Mouse (Mus musculus): ENCODE measurements at regions not wholly inside any gene's neighbourhood (a gene's known extent, or its start where the extent isn't known, plus 50 kb on each side); places are given as distances from the start of the nearest gene placed in this dataset.
A peak's percentile ranks its signal among the peaks of the same experiment; 100 is the strongest.

DNA sequence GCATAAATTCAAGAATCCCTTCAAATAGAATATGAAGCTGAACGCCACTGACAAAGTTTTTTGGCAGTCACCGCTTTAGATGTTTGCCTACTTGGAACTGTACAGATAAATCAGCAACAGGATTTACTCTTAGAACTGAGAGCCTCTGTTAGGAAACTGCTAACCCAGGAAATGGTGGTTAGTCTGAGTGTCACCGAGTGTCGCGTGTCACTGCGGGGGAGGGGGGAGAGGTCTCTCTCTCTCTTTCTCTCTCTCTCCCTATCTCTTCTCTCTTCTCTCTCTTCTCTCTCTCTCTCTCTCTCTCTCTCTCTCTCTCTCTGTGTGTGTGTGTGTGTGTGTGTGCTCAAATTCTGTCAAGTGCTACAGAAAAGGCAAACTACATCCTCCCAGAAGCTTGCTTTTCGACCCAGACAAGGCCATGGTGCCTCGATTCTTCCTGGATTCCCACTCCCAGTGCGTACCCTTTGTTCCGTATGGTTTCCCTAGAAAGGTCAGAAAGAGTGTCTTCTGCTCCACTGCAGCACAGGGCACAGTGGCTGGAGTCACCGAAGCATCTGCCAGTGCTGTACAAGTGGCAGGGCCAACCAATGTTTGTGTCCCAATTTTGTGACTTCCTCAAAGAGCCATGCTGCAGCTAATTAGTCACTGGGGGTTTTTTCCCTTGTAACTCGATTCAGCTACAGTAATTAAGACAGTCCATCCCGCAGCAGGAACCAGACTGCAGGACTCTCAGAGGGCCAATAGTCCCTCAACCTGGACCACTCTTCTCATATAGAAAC is 87.0 kb downstream of the Cog6 start:
- no peak for DNase-seq (ENCODE audit: extremely low spot score)

DNA sequence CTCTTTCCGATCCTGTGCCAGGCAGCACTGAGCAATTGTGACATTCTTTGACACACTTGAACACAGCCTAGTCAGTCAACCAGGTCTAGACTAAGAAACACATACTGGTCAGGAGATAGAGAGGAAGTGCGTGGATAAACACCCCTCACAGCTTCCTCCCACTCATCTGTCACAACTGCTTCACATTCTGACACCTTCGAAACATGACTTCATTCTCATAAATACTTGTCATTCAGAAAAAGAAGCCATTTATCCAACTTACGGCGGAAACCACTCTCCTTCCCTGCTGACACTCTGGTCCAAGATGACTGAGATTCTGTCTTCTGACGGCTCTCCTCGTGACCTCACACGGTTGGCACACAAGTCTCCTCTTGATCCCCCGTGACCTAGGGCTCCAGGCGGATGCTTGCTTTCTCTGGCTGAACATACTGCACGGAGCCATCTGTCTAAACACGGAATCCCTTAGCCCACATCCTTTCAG is 89.6 kb downstream of the Cog6 start:
- DNase-seq (ENCODE audit: extremely low spot score): peak; percentile 17

DNA sequence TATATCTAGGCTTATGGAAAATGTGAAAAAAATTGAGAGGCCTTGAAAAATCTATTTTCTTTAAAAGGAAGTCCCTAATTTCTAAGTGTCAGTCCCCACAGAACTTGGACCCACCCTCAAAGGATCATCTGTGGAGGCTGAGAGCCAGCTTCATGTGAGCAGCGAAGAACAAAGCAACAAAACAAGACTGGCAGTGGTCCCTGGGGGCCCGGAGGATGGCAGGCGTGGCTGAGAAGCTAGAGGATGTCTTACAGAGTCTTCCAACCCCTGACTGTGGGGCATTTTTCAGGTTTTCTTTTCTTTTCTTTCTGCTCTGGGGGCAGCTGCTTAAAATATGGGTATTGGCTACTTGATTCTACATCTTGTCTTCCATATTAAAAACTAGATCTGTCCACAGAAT is 90.5 kb downstream of the Cog6 start:
- no peak for DNase-seq (ENCODE audit: extremely low spot score)

DNA sequence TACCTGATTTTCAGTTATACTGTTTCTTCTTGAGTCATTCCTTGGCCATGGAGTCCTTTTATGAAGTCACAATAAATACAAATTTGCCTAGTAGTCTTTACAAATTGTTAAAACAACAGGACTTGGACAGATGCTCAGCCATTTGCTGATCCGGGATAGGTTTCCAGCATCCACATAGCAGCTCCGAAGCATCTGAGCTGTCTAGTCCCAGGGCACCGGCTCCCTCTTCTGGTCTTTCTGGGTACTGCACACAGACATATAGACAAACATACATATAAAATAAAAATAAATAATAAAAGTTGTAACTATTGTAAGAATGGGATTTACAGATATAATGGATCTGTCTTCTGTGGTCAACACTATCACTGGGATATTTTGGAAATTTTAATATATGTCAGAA is 91.8 kb downstream of the Cog6 start:
- DNase-seq (ENCODE audit: extremely low spot score): peak; percentile 21

DNA sequence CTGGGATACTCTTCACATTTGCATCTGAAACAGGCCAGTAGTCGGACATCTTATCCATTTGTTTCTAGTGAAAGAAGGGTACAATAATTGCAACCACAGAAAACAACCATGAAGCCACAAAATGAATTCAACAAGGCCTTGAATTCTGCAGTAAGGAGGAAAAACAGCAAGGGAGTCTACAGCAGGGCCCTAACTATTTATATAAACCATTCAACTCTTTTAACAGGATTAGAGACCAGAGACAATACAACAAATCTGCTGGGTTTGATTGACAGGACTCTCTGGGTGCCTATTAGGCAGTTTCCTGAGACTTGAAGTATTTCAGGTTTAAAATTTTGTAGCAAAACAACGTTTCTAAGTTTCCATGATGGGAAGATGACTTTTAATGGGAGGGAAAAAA is 92.4 kb downstream of the Cog6 start:
- no peak for DNase-seq (ENCODE audit: extremely low spot score)

DNA sequence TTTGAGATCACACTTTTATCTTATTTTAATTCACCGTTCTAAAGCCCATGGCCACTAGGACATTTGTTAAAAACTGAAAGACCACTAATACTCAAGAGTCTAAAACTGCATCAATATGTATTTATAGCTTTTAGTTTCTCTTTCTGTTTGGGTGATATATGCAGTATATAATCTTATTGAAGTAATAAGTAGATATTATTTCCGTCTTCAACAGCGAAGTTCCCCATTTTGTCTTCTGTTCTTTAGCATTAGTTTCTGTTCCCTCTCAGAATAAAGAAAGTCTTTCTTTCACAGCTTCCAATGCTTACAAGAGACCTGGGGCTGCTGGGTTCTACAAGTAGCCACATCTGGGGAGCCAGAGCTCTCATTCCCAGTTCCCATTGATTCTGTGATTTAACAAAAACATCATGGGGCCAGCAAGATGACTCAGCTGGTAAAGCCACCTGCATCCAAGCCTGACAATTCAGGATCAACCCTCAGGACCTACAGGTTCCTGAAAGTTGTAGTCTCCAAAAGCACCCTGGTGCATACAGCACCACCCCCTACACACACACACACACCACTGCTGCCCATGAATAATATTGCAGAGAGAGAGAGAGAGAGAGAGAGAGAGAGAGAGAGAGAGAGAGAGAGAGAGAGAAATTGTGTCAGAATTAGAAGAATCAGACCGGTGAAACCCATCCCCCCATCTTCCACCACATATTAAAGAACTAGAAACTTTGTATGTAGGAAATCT is 93.0 kb downstream of the Cog6 start:
- no peak for DNase-seq (ENCODE audit: extremely low spot score)

DNA sequence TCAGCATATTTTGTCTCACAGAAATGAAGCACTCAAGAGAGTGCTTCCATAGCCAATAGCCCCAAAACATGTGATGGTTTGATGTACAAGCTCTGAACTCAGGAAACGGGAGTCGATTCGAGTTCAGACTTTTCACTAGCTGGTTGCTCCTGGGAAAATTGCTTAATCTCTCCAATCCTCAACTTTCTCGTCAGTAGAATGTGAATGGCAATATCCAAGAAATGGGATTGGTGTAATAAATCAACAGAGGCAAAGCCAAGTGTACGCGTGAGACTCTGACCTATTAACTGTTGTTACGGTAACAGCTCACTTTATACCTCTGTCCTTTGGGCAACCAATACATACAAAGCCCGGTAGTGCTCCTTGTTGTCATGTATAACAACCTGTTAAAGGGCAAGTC is 94.6 kb downstream of the Cog6 start:
- no peak for DNase-seq (ENCODE audit: extremely low spot score)

DNA sequence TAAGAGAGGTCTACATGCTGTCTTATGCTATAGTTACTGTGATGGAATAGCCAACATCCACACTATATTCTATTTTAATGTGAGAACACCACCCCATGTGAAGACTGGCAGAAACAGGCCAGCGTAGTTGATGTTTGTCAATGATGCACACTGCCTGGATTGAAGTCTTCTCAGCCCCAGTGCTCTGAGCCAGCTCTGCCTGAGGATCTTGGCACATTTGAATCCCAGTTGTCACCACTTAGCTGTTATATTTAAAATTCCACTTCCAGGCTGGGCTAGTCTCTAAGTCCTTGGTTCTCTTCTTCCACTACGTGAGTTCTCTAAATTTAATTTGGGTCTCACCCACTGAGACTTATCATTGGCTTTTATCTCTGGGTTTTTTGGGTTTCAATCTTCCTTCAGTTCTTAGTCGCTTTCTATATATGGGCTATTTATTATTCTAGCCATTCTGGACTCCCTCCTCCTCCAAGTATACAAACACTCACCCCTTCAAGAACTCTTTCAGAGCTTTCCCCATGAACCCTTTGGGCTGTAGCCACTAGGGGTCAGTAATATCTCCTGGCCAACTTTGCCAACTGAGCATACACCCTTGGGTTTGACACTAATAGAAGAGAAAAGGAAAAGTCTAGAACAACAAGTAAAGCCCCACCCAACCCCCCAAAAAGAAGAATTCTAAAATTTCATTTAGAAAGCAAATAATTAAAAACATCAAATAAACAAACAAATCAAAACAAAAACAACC is 110.0 kb downstream of the Cog6 start:
- no peak for DNase-seq (ENCODE audit: extremely low spot score)

DNA sequence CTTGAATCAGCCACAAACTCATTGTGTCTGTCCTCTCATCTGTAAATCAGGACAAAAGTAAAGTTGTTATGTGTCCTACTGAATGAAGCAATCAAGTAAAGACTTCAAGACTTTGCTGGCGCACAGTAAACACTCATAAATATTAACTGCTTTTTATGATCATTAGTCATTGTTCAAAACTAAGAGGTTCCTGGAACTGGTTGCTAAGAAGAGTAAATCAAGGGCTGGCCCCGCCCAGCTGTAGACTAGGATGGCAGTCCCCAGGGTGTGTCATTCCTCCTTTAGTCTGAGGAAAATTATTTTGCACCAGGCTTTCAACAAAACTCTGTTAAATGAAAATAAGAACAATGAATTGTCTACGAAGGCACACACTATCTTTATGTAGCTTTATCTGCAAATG is 113.0 kb downstream of the Cog6 start:
- no peak for DNase-seq (ENCODE audit: extremely low spot score)

DNA sequence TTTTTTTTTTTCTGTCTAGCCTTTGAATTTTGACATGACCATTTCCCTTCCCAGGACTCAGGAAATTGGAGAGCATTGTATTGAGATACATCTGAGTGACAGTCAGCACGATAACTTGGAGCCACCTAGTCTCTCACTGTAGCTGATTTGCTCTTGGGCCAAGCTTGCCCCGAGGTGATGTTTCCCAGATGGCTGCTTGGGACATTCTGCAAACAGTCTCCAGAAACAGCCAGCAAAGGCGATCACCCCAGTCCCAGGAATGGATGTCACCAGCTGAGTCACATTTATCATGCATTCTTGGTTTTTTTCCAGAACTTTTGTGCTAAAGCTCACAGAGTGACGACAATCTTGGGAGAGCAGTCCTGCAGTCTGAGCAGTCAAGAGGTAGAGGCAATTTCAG is 119.4 kb downstream of the Cog6 start:
- DNase-seq (ENCODE audit: extremely low spot score): no peak

DNA sequence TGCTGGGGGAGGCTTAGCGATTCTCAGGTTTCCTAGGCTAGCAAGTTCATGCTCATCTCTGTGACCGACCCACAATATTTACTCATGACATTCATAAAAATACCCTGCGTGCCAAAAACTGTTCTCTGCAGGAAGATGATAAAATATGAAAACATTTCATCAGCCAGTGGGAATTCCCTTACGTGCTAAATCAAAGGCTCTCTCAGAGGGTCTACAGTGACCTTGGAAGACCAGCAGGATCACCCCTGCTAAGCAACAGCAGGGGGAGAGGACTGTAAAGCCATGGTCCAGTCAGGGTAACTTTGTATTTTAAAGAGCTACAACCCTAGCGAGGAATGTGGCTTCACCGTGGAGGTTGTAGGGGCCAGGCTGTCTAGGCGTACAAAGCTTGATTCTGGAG is 120.6 kb downstream of the Cog6 start:
- DNase-seq (ENCODE audit: extremely low spot score): no peak

DNA sequence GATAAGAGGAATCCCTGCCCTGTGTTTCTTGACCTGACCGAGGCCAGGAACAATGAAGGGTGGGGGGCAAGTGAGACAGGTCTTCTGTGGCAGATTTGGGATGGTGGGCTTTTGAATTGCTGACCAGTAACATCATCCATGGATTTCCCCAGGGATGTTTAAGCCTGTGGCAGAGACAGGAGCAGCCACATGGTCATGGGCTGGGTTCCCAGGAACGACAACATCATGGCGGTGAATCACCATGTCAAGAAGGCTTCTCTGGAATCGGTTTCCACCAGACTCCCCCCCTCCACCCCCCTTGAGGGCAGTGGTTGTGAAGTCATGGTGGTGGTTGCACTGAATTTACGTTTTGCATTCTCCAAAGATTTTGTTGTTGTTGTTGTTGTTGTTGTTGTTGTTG is 121.3 kb downstream of the Cog6 start:
- no peak for DNase-seq (ENCODE audit: extremely low spot score)

DNA sequence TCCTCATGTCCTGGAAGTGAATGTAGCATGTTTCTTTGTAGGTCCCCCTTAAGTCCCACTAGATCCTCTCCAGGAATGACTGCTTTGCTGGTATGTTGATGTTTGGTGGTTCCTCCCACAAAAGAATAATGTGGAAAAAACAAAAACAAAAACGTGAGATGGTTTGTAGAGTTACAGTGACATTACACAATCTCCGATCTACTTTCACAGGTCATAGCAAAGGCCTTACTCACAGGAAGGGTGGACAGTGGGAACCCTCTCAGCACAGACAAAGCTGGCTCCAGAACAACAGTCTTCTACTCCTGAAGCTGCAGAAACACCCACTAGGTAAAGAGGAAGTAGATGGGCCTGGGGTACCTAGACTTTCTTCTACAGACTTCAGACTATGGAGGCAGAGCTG is 122.2 kb downstream of the Cog6 start:
- DNase-seq (ENCODE audit: extremely low spot score): no peak

DNA sequence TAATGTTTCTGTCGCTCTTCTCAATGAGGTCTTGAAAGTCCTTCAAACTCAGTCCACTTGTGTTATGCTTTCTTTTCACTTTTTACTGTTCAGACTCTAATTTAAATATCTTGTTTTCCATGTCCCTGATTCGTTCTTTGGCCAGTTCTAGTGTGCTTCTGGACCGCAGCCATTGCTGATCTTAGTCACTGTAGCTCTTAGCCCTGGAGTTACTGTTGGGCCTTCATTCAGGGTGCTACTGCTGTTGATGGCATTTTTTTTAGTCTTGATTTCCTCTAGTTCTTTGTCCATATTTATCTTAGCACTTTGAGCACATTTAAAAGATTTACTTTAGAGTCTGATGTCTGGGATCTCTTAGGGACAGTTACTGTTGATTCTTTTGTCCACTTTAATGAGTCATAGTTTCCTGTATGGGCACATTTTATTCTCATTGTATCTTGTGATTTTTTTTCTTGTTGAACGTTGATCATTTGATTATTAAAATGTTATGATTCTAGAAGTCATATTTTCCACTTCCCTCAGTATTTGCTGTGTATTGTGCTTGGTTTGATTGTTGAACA is 127.8 kb downstream of the Cog6 start:
- no peak for DNase-seq (ENCODE audit: extremely low spot score)

DNA sequence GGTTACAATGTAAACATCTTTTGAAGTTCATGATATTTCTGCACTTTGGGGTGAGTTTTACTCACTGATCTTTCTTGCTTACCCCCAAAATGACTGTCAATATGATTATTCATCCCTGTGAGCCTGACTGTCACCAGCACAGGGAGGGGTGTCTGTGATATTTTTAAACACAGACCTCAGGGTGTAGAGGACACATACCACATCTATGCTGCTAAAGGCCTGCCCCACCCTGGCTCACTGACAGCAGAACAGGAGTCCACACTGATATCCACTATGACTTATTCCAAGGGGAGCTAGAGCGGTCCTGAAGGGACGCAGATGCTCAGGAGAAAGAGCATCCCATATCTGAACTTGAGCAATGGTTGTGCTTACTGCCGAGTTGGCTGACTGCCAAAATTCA is 135.1 kb downstream of the Cog6 start:
- DNase-seq (ENCODE audit: extremely low spot score): no peak

DNA sequence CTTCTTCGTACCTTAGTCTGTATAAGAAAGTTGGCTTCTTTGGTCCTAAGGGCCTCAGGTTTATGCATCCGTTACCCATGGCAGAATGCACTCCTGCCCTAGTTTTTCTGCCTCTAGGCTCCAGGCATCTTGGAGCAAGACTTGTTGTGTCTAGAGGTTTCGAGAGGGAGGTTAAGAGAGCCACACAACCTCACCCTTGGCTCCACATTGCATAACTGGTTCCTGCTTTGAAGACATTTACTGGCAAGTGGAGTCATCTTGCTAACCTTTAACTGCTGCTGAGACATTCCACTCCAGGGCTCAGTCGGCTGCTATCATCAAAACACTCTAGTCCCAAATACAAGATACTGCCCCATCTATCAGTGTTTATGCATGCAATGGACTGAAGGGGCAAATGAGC is 135.9 kb downstream of the Cog6 start:
- DNase-seq (ENCODE audit: extremely low spot score): no peak

DNA sequence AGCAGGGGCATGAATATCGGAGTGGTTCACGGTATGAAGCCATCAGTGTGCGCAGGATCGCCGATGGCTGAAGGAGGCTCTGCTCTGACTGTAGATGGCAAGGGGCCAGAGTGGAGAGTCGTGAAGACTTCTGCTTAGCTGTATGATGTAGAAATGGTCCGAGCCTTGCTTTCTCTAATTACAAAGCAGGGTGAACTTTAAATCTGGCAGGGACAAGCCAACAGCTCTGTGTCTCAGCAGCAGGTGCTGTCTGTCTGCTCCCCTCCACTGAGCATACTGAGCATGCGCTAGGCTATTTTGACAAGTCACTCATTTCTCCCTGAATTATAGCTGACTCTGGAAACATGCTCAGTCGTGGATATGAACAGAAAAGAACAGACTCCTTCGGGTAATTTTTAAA is 137.3 kb downstream of the Cog6 start:
- no peak for DNase-seq (ENCODE audit: extremely low spot score)

DNA sequence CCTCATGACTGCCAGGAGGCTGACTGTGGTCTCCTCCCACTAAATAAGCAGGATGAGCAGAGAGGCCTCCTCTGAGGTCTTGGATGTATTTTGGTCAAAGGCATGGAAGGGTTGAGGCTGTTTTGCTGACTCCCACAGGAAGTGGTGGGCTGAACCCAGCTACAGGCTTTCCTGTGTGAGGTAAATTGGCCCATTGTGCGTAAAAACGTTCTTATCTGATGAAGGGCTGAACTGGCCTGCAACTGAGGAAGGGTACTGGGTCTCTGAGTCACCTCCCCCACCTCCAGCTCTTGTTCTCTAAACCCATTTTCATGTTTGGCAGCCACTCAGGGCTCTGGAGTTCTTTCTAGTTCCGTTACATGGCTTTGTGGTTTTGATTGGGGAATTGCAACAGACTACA is 138.7 kb downstream of the Cog6 start:
- DNase-seq (ENCODE audit: extremely low spot score): no peak

DNA sequence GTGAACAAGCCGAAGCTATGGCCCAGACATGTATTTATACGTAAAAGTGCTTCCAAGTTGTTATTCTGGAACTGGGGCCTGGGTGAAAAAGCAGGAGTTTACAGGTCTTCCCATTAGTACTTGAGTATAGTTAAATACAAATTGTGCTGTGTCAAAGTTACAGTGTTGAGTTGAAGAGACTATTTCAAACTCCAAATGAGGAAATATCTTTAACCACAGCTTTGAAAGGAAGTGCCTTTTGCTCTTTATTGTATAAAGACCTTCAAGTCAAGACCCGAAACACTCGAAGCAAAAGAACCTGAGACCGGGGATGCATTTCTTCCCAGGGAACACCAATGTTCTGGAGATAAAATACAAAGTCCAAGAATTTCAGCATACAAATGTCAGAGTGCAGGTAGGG is 144.8 kb downstream of the Cog6 start:
- no peak for DNase-seq (ENCODE audit: extremely low spot score)

DNA sequence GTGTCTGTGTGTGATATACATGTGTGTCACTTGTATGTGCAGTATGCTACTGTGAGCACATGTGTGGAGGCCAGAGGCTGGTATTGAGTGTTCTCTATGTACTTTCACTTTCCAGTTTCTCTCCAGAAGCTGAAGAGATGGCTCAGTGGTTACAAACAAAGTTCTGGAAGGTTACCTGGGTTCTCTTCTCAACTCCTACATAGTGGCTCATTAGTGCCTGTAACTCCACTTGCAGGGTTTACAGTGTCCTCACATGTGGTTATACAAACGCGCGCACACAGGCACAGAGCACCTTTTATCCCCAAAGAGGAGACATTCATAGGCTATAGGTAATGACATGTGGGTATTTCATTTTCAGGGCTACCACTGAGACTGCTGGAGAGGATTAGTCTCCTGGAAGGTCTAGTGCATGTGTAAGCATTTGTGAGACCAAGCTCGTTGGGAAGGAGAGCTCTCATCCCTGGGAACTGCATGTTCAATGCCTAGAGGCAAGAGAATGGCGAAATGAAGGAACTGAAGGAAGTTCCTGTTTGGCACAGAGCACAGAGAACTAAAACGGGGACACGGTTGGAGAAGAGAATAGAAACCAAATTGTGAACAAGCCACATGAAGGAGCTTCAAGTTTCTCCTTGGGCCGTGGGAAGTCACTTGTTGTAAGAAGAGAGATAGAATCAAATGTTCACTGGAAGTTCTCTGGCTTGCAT is 153.7 kb downstream of the Cog6 start:
- DNase-seq (ENCODE audit: extremely low spot score): no peak

DNA sequence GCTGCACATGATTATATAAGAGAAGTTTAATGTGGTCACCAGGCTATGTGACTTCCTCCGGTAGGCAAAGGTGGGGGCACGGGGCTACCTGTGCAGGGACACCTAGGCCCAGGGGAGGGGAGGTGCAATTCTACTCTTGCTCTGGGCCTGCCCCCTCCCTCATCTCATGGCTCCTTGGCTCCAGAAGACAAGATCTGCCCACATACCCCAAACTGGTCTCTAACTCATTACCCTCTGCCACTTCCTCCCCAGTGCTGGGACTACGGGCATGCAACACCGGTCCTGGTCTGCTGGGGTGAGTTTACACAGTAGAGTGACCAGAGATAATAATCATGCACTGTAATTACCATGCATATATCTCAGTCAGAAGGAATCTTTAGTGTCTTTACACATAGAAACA is 155.0 kb downstream of the Cog6 start:
- DNase-seq (ENCODE audit: extremely low spot score): no peak

DNA sequence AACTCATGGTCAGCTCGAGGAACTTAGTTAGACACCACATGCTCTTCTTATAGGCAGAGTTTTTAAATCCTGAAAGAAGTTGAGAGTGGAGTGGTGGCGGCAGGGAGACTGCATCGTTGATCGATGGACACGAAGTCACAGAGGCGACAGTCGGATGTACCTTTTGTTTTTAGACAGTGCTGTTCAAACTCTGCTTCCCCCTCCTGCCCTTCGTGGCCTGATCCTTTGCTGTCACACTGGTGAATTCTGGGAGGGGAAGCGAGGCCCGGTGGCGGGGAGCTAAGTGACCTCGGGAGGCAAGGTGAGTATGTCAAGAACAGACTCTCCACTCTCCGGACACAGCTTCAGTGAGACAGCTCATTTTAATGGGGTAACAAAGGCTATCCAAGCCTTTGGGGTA is 155.5 kb downstream of the Cog6 start:
- DNase-seq (ENCODE audit: extremely low spot score): no peak
